Mouse (Mus musculus): ENCODE data around the gene Eya3.
"Not testable (repeated sequence)": the region's sequence is repeated elsewhere in the genome, so short reads cannot be mapped to it uniquely, and the experiment has no call there.

Eya3 gene

GRCm38 (mm10) chr4:132647439-132647838 is 8.7 kb downstream of the Eya3 start:
- DNase-seq (ENCODE audit: low spot score): no peak

DNA sequence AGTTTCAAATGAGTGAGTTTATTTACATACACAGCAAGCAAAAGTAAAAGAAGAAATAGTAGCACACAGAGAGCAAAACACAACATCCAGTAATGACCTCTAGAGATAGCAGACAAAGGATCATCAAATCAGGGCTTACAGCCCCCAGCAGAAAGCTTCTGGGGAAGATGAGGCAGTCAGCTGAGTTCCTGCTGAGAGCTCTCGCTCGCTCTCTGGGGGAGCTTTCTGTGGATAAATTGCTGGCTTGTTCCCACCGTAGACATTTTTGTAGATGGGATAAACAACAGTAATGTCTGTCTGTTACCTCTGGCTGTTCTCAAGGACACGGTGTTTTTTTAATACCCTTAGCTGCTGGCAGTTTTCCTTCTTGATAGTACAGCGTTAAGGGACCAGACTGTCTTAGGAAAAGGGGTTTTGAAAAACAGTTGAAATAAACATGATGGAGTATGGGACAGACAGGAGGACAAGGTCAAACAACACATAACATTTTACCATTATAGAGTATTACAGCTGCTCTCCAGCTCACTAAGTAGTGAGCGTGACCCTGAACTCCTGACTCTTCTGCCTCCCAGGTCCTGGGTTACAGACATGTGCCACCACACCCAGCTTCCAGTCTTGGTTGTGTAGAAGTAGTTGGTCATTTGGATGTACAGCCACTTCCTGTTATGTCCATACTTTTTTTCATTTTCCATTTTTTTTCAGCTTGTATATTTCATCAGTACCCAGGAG is 10.6 kb downstream of the Eya3 start:
- DNase-seq (ENCODE audit: low spot score): no peak

GRCm38 (mm10) chr4:132652842-132653241 is 14.1 kb downstream of the Eya3 start:
- no peak for DNase-seq (ENCODE audit: low spot score)

- no peak for DNase-seq (ENCODE audit: low spot score)
Measured at GRCm38 (mm10) chr4:132653799-132654198, 15.0 kb downstream of the Eya3 start.

DNA sequence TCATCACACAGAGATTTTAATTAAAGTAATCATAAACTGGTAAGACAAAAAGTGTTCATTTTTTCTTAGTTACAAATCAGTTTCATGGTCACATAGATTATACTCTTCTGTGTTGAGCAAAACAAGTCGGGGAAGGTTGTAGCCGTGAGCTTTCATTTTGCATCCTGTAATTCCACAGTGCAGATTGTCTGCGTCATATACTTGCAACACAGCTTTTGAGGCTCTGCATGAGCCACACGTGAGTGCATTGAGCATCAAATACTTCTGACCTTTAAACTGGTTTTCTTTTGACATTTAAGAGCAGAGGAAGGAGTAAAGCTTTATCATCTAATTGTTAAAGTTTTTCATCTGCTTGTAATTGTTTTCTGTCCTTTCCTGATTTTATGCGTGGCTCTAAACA is 16.5 kb downstream of the Eya3 start:
- DNase-seq (ENCODE audit: low spot score): no peak

DNA sequence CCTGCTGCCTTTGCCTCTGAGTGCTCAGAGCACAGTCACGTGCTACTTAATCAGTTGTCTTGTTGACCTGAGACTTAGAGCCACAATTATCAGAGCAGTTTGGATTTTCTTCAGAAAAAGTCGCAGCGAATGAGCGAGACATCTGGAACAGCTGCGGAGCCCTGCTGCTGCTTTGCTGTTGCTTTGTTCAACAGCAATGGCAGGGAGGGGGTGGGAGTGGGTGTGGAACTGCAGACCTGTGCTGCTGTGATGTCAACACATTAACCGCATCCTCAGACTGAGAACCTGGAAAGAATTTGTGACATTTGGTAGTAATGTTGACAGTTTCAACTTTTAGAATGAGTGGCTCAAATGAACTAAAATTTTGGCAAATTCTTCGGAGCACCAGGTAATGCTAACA is 20.3 kb downstream of the Eya3 start:
- DNase-seq (ENCODE audit: low spot score): no peak

DNA sequence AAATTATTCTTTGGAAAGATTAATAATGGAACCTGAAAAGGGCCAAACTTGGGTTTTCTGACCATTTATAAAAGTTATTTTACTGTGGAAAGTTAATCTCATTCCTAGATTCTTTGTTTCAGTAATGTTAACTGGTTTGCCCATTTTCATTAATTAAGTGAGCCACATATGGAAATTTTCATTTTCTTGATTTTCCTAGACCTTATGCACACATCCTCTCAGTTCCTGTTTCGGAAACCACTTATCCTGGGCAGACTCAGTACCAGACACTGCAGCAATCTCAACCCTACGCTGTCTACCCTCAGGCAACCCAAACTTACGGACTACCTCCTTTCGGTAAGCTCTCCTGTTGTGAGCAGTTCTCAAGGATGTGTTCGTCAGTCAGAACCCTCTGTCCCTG is 33.9 kb downstream of the Eya3 start:
- no peak for DNase-seq (ENCODE audit: low spot score)

DNA sequence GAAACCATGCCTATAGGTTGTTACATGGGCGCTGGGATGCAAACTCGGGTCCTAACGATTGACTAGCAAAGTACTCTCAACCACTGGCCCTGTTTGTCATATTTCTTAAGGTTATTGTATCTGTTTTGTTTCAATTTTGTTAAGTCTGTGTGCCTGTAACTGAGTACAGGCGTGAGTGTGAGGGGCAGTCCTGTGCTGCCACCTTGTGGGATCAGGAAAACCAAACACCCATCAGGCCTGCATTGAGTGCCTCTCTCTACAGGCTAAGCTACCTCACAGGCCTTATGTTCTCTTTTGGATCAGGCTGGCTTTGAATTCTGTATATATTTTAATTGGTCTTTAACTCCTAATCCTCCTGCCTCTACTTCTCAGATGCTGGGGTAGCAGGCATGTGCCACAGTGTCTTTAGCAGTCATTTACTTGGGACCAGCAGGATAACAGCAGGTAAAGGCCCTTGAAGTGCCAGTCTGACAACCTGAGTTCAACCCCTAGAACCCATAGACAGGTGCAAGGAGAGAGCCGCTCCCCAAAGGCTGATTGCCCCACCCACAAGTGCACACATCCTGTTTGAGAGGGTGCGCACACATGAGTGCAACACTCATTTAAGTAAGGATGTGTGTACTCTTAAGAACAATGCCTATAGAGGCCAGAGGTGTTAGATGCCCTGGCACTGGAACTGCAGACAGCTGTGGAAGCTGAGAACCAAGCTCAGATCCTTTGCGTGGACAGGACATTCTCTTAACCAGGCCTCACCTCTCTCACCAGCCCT is 38.2 kb downstream of the Eya3 start:
- peak; percentile 14 for DNase-seq (ENCODE audit: low spot score)

GRCm38 (mm10) chr4:132689634-132690033 is 50.8 kb downstream of the Eya3 start:
- no peak for DNase-seq (ENCODE audit: low spot score)

DNA sequence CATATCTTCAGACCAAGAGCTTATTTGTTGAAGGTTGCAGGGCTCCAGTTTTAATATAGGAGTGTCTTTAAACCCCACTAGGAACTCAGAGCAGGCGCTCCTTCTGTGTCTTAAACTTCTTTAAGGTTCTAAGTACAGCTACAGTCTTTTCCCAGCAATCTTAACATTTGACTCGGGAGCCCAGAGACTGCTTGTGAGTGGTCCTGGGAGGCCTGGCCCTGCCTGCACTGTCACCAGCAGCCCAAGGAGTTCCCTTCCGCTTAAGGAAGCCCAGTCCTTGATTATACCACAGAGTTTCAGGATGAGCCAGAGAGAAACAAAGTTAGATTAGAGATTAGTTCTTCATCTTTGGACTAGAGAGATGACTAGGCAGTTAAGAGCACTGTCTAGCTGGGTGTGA is 54.6 kb downstream of the Eya3 start:
- DNase-seq (ENCODE audit: low spot score): no peak

DNA sequence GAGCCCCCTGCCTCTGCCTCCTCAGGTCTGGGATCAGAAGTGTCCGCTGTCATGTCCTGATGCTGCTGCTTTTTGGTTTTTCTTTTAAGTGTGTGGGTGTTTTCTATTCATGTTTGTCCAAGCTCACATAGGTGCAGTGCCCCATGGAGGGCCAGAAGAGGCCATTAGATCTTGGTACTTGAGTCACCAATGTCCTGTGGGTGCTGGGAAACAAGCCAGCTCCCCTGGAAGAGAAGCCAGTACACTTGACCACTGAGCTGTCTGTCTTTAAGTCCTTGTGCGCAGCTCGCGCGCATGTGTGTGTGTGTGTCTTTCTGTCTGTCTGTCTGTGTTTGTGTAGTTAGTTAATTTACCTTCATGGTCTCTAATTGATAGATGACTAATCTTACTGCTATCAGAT is 63.3 kb downstream of the Eya3 start:
- no peak for DNase-seq (ENCODE audit: low spot score)

DNA sequence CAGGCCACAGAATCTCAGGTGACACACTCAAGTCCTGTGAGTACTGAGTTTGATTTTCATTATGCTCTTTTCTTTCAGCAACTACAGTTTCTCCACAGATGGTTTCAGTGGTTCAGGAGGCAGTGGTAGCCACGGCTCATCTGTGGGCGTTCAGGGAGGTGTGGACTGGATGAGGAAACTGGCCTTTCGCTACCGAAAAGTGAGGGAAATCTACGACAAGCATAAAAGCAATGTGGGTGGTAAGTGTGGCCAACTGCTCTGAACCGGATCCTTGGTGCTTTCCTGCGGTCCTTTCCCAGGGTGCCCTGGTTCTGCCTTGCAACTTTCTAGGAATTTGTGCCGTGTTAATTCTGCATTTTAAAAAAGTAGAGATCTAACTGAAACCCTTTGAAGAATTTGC is 68.1 kb downstream of the Eya3 start:
- no peak for DNase-seq (ENCODE audit: low spot score)

GRCm38 (mm10) chr4:132713181-132713580 is 74.4 kb downstream of the Eya3 start:
- DNase-seq (ENCODE audit: low spot score): no peak

GRCm38 (mm10) chr4:132718251-132718650 is 79.5 kb downstream of the Eya3 start:
- DNase-seq (ENCODE audit: low spot score): no peak

- no peak for DNase-seq (ENCODE audit: low spot score)
Measured at GRCm38 (mm10) chr4:132728233-132728632, 89.4 kb downstream of the Eya3 start.

- no peak for DNase-seq (ENCODE audit: low spot score)
Measured at GRCm38 (mm10) chr4:132731616-132732015, 92.8 kb downstream of the Eya3 start.

DNA sequence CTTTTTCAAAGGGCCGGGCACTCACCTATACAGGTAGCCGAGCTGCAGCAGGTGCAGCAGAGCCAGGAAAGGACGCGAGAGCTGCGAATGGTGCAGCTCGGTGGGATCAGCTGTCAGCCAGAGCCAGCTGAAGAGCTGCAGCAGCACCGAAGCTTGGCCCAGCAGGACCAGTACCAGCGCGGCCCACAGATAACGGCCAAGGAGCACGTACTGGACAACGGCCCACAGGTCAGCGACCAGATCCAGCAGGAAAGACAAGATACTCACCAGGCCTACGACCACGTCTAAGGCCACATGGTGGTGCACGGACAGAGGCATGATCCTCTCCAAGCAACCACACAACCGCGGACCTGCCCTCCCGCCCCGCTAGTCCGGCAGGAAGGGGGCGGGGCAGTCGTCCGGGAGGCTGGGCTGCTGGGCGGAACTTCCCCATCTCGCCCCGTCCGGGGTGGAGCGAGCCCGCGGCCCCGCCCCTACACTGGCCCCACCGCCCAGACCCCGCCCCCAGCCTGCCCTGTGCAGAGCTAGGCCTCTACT is 93.4 kb downstream of the Eya3 start, which contains the start of gene Xkr8:
Xkr8 (minus strand) TSS at position 399 of the 537 bp plus-strand sequence.
- DNase-seq (ENCODE audit: low spot score): peak; percentile 93

DNA sequence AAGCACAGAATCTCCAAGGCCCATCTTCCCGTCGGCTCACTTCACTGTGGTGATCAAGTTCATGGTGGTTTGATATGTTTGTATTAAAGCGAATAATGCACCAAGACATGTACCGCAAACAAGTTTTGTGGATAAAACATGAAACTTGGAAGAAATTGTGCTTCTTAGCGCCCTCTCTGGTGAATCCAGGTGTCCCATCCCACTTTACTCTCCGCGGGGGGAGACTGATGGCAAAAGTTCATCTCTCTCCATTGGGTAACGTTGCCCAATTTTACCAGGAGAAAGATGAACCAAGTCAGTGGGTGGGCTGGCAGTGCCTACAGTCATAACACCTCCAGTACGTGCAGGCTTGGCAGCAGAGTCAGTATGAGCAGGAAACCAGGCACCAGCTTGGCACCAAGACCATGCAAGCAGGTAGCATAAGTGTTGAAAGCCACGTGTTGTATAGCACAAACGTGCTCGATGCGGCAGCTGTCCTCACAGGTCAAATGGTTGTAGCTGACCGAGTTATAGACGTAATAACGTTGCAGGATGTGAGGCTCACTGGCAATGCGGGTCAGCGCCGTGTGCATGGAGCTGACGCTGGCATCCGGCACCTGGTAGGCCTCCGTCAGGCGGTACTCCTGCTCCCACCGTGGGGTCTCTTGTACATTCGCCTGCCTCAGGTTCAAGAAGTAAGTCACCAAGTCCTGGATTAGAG is 94.4 kb downstream of the Eya3 start:
- no peak for DNase-seq (ENCODE audit: low spot score)

GRCm38 (mm10) chr4:132734766-132735165 is 96.0 kb downstream of the Eya3 start:
- DNase-seq (ENCODE audit: low spot score): no peak

- no peak for DNase-seq (ENCODE audit: low spot score)
Measured at GRCm38 (mm10) chr4:132735389-132735788, 96.6 kb downstream of the Eya3 start.

DNA sequence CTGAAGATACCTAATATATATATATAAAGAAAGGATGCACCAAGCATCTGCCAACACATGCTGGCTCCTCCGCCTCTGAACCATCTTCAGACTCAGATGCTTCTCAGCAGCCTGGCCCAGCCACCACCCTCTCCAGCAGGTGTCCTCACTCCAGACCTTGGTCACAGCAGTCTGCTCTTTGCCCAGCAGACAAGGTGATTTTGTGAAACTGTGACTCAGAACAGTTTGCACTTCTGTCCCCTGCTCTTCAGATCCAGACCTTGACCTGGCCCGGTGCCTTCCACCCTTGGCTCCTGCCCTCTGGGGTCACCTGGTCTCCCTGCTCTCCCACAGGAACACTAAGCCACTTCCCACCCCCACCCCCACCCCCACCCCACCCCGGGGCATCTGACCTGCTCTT is 97.1 kb downstream of the Eya3 start:
- DNase-seq (ENCODE audit: low spot score): peak; percentile 86

GRCm38 (mm10) chr4:132737154-132737553 is 98.4 kb downstream of the Eya3 start:
- not testable (repeated sequence) for DNase-seq (ENCODE audit: low spot score)

- no peak for DNase-seq (ENCODE audit: low spot score)
Measured at GRCm38 (mm10) chr4:132741491-132741890, 102.7 kb downstream of the Eya3 start.

Data from yolk sac, embryonic 10.5 days (tissue).